Mouse (Mus musculus): ENCODE results near the gene Kiz. TPM values are rescaled to one million over a fixed set of nuclear protein-coding genes. Genes with fewer than 3 reads are reported as not detected.

The Kiz gene
- 10 to 100 TPM; 57.5 to 59.5 TPM for total RNA-seq (2021)
- long read RNA-seq, experiment 1, transcript Kiz-201 (14 exons, 2,183 nt): major isoform, 99 of 138 reads
- long read RNA-seq, experiment 1, partial matches to known transcripts: 6 of 138 reads
- long read RNA-seq, experiment 1, other reads (novel, unspliced or antisense): 33 of 138 reads
- long read RNA-seq, experiment 2, transcript Kiz-201 (14 exons, 2,183 nt): major isoform, 71 of 96 reads
- long read RNA-seq, experiment 2, partial matches to known transcripts: 9 of 96 reads
- long read RNA-seq, experiment 2, other reads (novel, unspliced or antisense): 16 of 96 reads

DNA sequence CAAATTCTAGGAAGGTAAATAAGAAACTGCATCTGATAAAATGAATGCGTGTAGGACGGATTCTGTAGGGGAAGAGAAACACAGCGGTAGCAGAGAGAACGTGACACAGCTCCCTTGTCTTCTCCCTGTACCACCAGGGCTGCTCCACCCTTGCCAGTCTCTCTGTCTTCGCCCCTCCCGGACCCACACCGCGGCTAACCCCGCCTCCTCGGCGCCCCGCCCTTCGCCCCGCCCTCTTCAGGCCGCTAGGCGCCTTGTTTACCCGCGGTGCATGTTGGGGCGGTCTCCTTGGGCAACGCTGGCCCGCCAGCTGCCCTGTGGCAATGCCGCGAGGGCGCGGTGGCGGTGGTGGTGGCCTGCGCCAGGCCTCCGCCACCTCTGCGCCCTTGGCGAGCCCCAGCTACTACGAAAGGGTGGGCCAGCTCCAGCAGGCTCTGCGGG is at the start of gene Kiz:
Gene Kiz (plus strand): TSS at position 266 of the 441 bp plus-strand sequence.
- peak; percentile 91 for DNase-seq (ENCODE audit: low spot score)

- DNase-seq (ENCODE audit: low spot score): no peak
Measured at GRCm38 (mm10) chr2:146809706-146810256, 45.9 kb upstream of the Kiz start.

DNA sequence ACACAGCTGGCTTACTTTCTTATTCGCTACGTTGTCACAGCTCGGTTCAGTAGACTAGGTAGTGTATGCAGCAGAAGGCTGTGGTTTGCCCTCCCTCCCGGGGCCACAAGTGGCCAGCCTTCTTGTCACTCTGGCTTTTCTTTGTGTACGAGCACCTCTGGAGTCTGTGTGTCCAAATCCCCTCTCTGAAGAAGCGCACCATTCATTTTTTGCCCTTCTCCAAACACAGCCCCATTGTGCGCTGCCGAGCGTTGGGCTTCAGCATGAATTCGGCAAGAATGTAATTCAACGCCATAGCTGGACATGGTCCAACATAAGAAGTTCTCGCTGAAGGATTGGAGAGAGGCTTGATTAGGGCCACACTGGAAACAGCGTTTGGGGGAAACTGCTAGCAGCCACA is 45.0 kb upstream of the Kiz start:
- no peak for DNase-seq (ENCODE audit: low spot score)

GRCm38 (mm10) chr2:146814978-146815377 is 40.7 kb upstream of the Kiz start:
- no peak for DNase-seq (ENCODE audit: low spot score)

DNA sequence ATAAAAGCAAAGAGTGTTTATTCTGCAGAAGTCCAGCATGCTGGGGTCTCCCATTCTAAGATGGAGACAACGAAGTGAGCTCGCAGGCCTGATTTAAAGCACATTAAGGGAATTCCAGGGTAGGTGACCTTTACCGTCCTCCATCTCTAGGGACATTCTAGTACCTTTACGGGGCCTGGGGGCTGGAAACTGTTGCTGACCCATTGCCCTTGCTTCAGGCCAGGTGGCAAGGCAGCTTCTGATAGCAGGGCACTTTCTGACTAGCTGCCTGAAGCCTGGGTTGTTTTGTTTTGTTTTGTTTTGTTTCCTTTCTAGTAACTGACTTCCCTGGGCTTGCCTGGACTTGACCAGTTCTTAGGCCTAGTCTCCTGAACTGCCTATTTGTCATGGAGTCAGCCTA is 36.6 kb upstream of the Kiz start:
- DNase-seq (ENCODE audit: low spot score): no peak

DNA sequence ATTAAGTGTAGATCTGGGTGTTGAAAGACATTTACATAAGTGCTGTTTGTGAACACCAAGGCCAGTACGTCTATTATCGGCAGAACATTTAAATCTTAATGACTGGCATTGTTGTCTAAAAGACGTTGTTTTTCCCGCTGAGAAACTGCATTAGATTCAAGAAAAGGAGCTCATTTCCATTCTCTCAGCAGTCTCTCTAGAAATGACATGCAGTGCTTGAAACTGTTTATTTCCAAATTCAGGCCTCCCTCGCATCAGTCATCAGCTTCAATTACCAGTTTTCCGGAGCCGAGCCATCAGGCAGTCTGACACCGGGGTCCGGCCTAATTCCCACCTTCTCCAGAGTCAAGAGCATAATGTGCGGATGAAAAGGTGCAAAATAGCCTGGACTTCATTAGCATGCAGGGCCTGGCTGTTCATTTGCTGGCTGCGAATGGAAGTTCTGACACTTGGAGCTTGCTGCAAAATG is 32.1 kb upstream of the Kiz start:
- no peak for DNase-seq (ENCODE audit: low spot score)

- DNase-seq (ENCODE audit: low spot score): no peak
Measured at GRCm38 (mm10) chr2:146824043-146824442, 31.6 kb upstream of the Kiz start.

DNA sequence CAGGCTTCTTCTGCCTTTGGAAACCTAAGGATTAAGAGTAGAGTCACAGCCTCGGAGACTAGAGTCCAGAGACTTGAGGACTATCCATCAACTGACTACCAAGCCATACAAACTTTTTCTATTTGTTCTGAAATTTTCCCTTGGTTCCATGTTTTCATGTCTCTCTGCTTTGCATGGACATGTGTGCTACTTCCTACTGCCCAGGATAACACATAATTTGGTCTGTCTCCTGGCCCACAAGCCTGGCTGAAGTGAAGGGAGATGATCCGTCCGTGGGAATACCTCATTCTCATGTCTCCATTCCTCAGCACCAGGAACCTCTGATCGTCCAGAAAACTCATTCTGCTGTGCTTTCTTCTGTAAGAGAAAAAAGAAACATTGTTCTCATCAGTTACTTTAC is 27.7 kb upstream of the Kiz start:
- DNase-seq (ENCODE audit: low spot score): no peak

- no peak for DNase-seq (ENCODE audit: low spot score)
Measured at GRCm38 (mm10) chr2:146833222-146834063, 22.2 kb upstream of the Kiz start.

DNA sequence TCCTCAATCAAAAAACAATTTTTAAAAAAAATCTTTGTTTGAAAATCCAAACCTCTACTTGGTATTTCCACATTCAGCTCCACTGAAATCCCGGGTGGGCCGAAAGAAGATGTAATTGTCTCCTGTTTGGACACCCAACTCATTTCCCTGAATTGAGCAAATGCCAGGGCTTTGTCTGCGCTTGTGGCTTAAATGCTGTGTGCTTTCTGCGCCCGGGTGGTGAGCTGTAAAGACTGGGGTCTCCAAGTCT is 21.7 kb upstream of the Kiz start:
- DNase-seq (ENCODE audit: low spot score): no peak

GRCm38 (mm10) chr2:146834314-146835201 is 21.1 kb upstream of the Kiz start:
- peak; percentile 9 for DNase-seq (ENCODE audit: low spot score)

DNA sequence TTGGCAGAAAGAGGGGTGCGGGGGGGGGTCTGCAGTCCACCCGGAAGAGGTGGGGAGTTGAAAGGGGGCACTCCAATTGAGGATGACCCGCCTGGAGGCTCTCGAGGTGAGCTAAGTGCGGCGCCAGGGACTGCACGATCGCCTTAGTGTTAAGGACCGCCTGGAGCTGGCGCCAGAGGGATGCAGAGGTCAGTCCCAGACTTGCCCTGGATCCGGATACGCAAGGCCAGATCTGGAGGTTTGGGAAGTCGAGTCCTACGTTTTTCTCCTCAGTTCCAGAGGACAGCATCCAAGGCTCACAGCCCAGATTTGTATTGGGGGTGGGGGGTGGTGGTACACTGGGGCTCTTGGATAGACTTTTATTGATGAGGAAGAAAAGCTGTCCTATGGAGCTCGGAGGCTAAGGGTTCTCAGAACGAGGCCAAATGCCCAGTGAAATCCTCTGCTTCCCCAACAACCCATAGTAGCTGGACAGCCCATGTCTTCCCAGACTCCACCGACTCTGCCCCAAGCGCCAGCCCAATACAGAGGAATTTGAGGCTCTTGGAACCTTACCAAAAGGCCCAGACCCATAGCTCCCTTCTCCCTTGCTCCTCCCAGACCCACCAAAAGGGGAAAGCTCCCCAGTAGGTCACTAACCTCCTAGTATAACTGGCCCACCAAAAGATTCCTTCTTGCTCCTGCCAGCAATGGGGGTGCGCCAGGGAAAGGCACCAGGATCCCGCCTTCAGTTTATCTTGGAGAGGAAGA is 20.2 kb upstream of the Kiz start:
- no peak for DNase-seq (ENCODE audit: low spot score)

GRCm38 (mm10) chr2:146836246-146836645 is 19.4 kb upstream of the Kiz start:
- DNase-seq (ENCODE audit: low spot score): no peak

- DNase-seq (ENCODE audit: low spot score): no peak
Measured at GRCm38 (mm10) chr2:146836871-146837550, 18.7 kb upstream of the Kiz start.

DNA sequence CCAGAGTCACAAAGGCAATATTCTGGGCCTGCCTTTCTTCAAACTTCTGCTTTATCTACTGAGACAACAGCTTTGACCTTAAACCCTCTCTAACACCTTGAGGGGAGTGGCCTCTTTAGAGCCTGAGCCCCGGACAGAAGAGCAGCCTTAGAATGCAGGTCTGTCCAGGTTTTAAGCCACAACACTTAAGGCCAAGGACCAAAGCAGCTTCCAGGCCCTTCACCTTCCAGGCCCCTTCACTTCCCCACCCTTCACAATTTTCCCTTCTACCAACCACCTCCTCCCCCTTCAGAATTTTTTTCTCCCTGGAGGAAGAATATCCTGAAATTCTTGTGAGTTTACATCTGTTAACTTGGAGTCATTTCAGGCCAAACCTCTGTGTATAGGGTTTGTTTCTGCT is 18.0 kb upstream of the Kiz start:
- DNase-seq (ENCODE audit: low spot score): no peak

- no peak for DNase-seq (ENCODE audit: low spot score)
Measured at GRCm38 (mm10) chr2:146838596-146839302, 16.9 kb upstream of the Kiz start.

DNA sequence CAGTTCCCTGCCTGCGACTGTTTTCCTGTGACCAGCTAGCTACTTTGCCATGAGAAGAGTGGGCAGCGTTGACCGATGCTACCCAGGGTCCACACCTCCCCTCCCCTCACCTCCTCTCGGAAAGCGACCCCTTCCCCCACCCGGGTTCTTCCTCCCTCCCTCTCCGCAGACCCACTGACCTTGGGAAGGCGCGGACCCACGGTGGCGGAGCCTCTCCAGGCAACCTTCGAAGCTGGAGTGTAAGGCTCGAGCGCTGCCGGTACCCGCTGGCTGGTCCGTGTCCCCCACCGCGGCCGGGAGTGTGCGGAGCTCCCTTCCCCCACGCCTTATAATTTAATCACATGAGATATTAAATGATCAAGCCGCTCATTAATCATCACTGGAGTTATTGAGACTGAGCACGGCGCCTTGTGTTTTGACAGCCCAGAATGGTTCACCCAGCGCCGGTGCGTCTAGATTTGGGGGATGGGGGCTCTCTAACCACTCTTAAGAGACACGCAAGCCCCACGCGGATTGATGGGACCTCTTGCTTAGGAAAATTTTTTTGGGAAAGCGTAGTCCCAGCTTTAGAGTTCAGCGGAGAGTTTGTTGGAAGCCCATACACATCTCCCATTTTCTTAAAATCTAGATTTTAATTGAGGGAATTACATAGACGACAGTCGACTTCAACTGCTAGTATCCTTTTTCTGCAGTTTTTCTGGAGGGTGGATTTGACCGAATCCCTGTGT is 16.2 kb upstream of the Kiz start:
- no peak for DNase-seq (ENCODE audit: low spot score)

DNA sequence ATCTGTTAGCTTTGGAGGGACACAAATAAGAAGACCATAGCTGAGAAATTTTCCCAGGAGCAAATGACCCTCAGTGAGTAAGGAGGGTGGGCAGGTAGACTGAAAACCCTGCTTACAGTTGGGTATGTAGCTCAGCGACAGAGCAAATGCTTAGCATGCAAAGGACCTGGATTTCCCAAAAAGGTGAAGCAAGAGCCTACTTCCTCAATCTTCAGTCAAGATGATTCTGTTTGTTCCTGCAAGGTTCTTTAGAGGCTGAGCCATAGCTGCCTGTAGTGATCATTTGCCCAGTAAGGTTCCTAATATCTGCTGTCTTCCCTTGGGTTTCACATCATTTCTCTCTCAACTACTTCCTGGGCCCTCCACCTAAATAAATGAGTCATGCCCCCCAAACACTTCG is 7.8 kb upstream of the Kiz start:
- no peak for DNase-seq (ENCODE audit: low spot score)

DNA sequence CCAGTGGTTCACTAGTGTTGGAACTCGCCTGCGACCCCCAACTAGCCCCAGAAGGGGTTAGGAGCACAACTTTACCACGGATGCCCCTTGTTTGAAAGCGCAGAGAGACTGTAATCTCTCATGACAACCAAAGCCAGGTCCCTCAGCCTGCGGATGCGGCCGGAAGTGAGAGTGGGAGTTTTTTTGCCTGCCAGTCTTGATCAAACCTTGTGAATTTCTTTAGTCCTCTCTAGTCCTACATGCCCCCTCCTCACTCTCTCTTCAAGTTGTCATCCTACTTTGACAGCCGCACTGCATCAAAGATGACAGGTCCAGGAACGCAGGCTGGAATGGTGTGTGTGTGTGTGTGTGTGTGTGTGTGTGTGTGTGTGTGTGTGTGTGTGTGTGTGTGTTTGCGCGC is 456 bp downstream of the Kiz start:
- DNase-seq (ENCODE audit: low spot score): no peak
